Mouse (Mus musculus) monocyte, adult 2 months (primary cell): ENCODE data around the gene Jdp2.
A peak's percentile ranks its signal among the peaks of the same experiment; 100 is the strongest.
"Not testable (repeated sequence)": the region's sequence is repeated elsewhere in the genome, so short reads cannot be mapped to it uniquely, and the experiment has no call there.

Experiments used
- DNase-seq, 2 experiments: peaks; one replicate each; pipeline ENCODE4 v3.0.0; 2022; ENCODE audit warnings: low spot score in 2 of 2, low read depth in 1 of 2

Jdp2 gene

GRCm38 (mm10) chr12:85637932-85638331, 39.1 kb downstream of the Jdp2 start:
- no peak for DNase-seq

DNA sequence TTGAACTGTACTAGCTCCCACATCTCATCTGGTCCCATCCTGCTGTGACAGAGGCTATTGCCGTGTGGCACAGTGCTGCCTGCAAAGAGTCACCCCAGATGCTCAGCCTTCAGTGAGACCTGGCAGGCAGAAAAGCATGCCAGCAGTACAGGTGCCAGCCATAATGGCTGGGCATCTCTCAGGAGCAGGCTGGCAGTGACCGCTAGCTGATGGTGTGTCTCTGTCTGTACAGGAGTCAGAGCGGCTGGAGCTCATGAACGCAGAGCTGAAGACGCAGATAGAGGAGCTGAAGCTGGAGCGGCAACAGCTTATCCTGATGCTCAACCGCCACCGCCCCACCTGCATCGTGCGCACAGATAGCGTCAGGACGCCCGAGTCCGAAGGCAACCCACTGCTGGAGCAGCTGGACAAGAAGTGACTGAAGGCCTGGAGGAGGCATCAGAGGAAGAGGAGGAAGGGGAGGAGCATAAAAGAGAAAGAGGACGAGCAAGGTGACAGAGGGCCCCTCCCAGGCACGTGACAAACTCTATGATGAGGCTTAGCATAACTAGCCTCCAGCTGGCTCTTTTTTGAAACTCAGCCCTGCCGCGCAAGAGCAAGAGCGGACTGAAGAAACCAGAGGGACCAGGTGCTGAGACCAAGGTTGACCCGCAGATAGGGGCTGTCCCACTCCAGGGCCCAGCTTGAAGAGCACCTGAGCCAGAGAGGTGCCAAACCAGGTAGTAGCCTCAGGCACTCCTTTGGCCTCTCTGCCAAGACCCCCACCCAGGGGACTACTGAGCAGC, 39.9 kb downstream of the Jdp2 start:
- DNase-seq = no peak

- DNase-seq = no peak
These were observed 40.6 kb downstream of the Jdp2 start for GRCm38 (mm10) chr12:85639326-85640008.

DNA sequence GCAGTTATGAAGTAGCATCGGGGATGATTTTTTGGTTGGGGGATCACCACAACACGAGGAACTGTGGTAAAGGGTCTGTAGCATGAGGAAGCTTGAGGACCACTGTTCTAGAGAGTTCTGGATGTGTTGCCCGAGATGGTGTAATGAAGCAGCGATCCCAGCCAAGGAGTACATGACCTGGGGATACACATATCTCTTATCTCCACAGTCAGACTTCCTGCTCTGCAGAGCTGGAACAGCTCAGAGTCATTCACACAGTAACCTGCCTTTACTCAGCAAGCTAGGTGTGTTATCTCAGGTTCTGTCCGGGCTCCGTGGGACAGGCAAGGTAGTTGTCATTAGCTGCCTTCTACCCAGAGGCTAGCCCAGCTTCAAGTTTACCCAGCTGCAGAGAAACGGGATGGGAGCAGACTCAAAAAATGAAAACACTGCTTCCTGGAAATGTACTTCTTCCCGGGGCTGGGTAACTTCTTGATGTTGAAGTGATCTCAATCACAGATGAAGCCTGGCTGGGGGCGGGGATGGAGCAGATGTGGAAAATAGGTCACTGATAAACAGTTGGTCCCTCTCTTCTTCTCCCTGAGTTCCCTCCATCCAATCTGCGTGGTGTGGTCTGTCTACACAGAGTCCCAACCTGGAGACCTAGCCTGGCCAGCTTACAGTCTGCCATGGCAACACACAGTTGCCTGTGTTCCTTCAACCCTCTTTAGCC, 42.2 kb downstream of the Jdp2 start:
- DNase-seq = no peak

GRCm38 (mm10) chr12:85641564-85641931, 42.7 kb downstream of the Jdp2 start:
- no peak for DNase-seq

GRCm38 (mm10) chr12:85643735-85644134, 44.9 kb downstream of the Jdp2 start:
- no peak for DNase-seq

GRCm38 (mm10) chr12:85645664-85646063, 46.8 kb downstream of the Jdp2 start:
- DNase-seq = no peak

GRCm38 (mm10) chr12:85647346-85647745, 48.5 kb downstream of the Jdp2 start:
- no peak for DNase-seq

GRCm38 (mm10) chr12:85647955-85648354, 49.1 kb downstream of the Jdp2 start:
- DNase-seq = no peak

DNA sequence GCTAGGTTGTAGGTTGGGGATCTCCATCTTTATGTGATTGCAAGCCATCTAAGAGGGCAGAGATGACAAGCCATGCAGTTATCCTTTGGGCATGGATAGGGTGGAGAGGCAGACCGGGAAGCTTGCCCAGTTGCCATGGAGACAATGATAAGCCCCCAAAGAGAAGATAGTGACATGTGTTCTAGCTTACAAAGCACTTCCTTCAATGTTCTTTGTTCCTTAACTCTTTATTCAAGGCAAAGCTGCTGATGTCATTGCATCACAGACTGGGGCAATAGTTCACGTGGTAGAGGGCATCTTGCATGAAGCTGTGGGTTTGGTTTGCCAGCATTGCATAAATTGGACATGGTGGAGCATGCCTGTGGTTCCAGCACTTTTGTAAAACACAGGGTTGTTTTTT, 60.5 kb downstream of the Jdp2 start:
- peak; percentile 31 to 54 for DNase-seq

DNA sequence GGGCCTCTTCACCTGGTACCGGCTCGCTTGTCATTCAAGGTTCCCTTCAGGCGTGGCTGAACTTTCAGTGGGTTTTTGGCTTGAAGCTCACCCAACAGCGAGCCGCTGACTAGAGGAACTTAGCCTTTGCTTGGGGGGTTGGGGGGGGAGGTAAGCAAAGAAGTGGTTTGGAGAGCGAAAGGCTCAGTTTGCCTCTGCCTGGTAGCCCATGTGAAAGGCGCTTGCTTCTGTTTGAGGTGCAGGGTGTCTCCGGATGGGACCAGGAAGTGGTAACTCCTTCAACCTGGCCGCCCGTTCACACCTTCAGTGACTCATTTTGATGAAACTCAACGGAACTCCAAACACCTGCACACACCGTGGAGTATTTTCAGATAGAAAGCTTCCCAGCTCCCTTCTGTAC, 62.0 kb downstream of the Jdp2 start:
- no peak for DNase-seq

DNA sequence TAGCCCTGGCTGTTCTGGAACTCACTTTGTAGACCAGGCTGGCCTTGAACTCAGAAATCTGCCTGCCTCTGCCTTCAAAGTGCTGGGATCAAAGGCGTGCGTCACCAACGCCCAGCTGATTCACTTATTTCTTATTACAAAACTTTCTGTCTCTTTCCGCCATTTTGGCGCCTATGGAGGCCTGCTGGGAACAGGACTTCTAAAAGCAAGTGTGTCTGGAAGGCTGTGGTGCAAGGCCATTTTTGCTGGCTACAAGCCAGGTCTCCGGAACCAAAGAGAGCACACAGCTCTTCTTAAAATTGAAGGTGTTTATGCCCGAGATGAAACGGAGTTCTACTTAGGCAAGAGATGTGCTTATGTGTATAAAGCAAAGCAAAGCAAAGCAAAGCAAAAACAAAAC, 63.4 kb downstream of the Jdp2 start:
- not testable (repeated sequence) for DNase-seq

- peak in 1 of 2 experiments; percentile 52 for DNase-seq
These were observed 64.1 kb downstream of the Jdp2 start for GRCm38 (mm10) chr12:85662896-85663295.

GRCm38 (mm10) chr12:85666112-85666511, 67.3 kb downstream of the Jdp2 start:
- DNase-seq = no peak

DNA sequence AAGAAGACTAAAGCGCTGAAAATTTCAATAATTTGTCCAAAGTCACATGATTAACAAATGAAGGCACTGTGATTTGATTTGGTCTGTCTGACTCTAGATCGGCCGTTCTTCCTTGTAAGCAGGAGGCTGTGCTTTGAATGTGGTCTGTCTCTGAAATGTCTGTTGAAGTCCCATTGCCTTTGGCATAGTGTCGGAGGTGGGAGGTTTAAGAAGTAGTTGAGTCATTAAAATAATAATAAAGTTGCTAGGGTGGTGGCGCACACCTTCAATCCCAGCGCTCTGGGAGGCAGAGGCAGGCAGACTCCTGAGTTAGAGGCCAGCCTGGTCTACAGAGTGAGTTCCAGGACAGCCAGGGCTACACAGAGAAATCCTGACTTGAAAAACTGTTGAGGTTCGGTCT, 68.2 kb downstream of the Jdp2 start:
- DNase-seq = no peak

- DNase-seq = no peak
These were observed 69.9 kb downstream of the Jdp2 start for GRCm38 (mm10) chr12:85668696-85669095.

- no peak for DNase-seq
These were observed 71.3 kb downstream of the Jdp2 start for GRCm38 (mm10) chr12:85670080-85670479.

DNA sequence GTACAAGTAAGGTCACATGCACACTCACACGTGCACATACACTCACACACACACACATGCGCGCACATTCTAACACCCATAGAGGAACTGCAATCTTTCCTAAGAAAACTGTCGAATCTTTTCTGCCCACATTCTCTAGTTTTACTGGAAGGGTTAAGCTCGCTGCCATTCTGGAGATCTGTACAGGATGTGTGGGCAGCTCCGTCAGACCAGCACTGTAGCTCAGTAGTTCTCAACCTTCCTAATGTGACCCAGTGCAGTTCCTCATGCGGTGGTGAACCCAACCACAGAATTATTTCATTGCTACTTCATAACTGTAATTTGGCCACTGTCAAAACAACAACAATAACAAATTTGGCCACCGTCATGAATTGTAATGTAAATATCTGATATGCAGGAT, 75.1 kb downstream of the Jdp2 start:
- no peak for DNase-seq

- no peak for DNase-seq
These were observed 80.3 kb downstream of the Jdp2 start for GRCm38 (mm10) chr12:85679117-85679516.

DNA sequence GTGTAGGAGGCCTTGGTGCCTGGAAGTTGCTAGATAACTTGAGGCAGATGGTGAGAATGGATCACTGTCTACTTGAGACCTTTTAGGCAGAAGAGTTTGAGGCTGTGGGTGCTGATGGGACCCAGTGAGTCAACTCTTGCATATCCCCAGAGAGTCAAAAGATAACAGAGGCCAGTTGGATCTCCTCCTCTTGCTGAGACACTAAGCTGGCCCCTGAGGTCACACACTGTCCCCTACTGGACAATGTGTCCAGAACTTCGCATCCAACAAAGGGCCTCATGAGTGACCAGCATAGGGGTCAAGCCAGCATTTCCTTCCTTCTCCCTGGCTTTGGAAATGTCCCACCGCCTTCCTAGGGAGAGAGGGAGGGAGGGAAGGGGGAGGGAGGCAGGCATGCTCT, 81.0 kb downstream of the Jdp2 start:
- no peak for DNase-seq

DNA sequence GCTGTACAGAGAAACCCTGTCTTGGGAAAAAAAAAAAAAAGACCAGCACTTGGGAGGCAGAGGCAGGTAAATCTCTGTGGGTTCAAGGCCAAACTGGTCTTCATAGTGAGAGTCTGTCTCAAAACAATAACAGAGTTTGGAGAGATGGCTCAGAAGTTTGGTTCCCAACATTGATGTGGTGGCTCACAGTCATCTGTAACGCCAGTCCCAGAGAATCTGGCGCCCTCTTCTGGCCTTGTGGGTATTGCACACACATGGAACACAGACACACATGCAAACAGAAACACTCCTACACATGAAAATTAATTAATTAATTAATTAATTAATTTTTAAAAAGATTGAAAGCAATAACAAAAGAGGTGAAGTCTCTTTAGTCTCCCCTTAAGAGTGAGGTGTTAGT, 83.5 kb downstream of the Jdp2 start:
- no peak for DNase-seq
